Mouse (Mus musculus): ENCODE results near the gene Grasp. TPM values are rescaled to one million over a fixed set of nuclear protein-coding genes. Genes with fewer than 3 reads are reported as not detected.

Grasp gene
- polyA plus RNA-seq, 1 experiment: 0.05 TPM

DNA sequence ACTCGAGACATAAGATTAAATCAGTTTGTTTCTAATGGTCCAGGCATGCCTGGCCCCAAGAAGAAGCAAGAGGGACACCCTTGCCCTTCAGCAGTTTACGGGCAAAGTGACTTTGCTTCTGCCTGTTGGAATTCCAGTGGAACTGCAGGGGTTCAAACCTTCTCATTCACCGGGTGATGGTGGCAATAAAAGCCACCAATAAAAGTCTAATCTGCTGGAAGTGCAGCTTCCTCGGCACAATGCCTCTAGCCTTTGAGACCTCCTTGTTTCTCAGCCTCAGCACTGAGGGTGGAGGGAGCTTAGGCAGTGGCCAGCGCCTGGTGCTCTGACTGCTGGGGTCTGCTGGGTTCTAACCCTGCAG is 42.9 kb upstream of the Grasp start:
- Histone ChIP-seq H3K36me3 (ENCODE audit: control insufficient read depth) (no peaks in the 10 kb centered on the region), H3K9me3 (ENCODE audit: control insufficient read depth, low read length) (peaks cover 2% of the 10 kb centered on the region; the same call in 1 of the 2 replicates), H3K27me3 (ENCODE audit: control insufficient read depth) (peaks cover 34% of the 10 kb centered on the region), H3K4me3 (replicated peaks) (no peak overlapping the region), H3K4me1 (ENCODE audit: control insufficient read depth) (peaks cover 13% of the 10 kb centered on the region)
- no peak for TF ChIP-seq GATA1 (IDR thresholded peaks at IDR 0.05; ENCODE audit: low read length)
- TF ChIP-seq TAL1 (IDR thresholded peaks at IDR 0.05; ENCODE audit: low read length): no peak

GRCm38 (mm10) chr15:101181500-101181899 is 42.5 kb upstream of the Grasp start:
- H3K4me1 ChIP-seq (ENCODE audit: control insufficient read depth): peaks cover 10% of the 10 kb centered on the region
- H3K9me3 ChIP-seq (ENCODE audit: control insufficient read depth, low read length): peaks cover 2% of the 10 kb centered on the region; the same call in 1 of the 2 replicates
- H3K27me3 ChIP-seq (ENCODE audit: control insufficient read depth): peaks cover 31% of the 10 kb centered on the region
- no peak for TF ChIP-seq GATA1 (IDR thresholded peaks at IDR 0.05; ENCODE audit: low read length)
- no peak for TF ChIP-seq TAL1 (IDR thresholded peaks at IDR 0.05; ENCODE audit: low read length)
- H3K4me3 ChIP-seq (replicated peaks): no peak overlapping the region
- no peaks in the 10 kb centered on the region for H3K36me3 ChIP-seq (ENCODE audit: control insufficient read depth)

DNA sequence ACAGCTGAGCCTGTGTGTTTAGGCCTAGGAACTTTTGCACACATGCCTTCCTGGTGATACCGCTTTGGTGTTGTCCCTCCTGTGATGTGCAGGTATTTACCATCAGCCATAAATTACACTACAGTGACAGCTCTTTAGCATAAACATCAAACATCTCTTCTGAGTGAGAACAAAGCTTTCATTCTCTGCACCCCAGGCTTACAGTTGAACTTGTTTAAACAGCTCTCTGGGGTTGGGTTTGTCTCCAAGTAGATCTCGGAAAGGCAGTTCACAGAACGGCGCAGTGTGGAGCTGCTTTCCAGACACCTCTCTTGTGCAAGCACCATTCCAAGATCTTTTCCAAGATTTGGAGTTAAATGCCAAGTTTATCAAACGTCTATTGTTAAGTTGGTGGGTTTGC is 41.3 kb upstream of the Grasp start:
- peaks cover 2% of the 10 kb centered on the region; the same call in 1 of the 2 replicates for H3K9me3 ChIP-seq (ENCODE audit: control insufficient read depth, low read length)
- no peak overlapping the region for H3K4me3 ChIP-seq (replicated peaks)
- TF ChIP-seq GATA1 (IDR thresholded peaks at IDR 0.05; ENCODE audit: low read length) (no peak), TAL1 (IDR thresholded peaks at IDR 0.05; ENCODE audit: low read length) (no peak)
- H3K27me3 ChIP-seq (ENCODE audit: control insufficient read depth): peaks cover 21% of the 10 kb centered on the region
- no peaks in the 10 kb centered on the region for H3K36me3 ChIP-seq (ENCODE audit: control insufficient read depth)
- no peaks in the 10 kb centered on the region; the same call in 1 of the 2 replicates for H3K4me1 ChIP-seq (ENCODE audit: control insufficient read depth)

- no peak for TF ChIP-seq GATA1 (IDR thresholded peaks at IDR 0.05; ENCODE audit: low read length)
- no peak for TF ChIP-seq TAL1 (IDR thresholded peaks at IDR 0.05; ENCODE audit: low read length)
- H3K4me1 ChIP-seq (ENCODE audit: control insufficient read depth): no peaks in the 10 kb centered on the region
- H3K27me3 ChIP-seq (ENCODE audit: control insufficient read depth): peaks cover 13% of the 10 kb centered on the region
- H3K36me3 ChIP-seq (ENCODE audit: control insufficient read depth): no peaks in the 10 kb centered on the region
- H3K4me3 ChIP-seq (replicated peaks): no peak overlapping the region
- peaks cover 2% of the 10 kb centered on the region; the same call in 1 of the 2 replicates for H3K9me3 ChIP-seq (ENCODE audit: control insufficient read depth, low read length)
Measured at GRCm38 (mm10) chr15:101184300-101184699, 39.7 kb upstream of the Grasp start.

DNA sequence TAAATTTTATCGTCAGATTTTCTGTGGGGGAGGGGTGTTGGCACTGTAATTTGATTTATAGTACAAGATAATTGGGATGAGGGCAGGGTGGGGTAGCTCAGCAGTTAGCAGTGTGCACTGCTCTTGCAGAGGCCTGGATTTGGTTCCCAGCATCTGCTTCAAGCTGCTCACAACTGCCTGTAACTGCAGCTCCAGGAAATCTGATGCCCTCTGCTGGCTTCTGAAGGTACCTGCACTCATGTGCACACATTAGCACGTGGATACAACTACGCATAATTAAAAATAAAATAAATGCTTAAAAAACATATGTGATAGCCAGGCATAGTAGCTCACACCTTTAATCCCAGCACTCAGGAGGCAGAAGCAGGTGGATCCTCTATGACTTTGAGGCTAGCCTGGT is 38.4 kb upstream of the Grasp start:
- peaks cover 6% of the 10 kb centered on the region for H3K27me3 ChIP-seq (ENCODE audit: control insufficient read depth)
- no peak overlapping the region for H3K4me3 ChIP-seq (replicated peaks)
- peaks cover 2% of the 10 kb centered on the region; the same call in 1 of the 2 replicates for H3K9me3 ChIP-seq (ENCODE audit: control insufficient read depth, low read length)
- peaks cover 2% of the 10 kb centered on the region; the same call in 1 of the 2 replicates for H3K4me1 ChIP-seq (ENCODE audit: control insufficient read depth)
- TF ChIP-seq GATA1 (IDR thresholded peaks at IDR 0.05; ENCODE audit: low read length) (no peak), TAL1 (IDR thresholded peaks at IDR 0.05; ENCODE audit: low read length) (no peak)
- no peaks in the 10 kb centered on the region for H3K36me3 ChIP-seq (ENCODE audit: control insufficient read depth)

DNA sequence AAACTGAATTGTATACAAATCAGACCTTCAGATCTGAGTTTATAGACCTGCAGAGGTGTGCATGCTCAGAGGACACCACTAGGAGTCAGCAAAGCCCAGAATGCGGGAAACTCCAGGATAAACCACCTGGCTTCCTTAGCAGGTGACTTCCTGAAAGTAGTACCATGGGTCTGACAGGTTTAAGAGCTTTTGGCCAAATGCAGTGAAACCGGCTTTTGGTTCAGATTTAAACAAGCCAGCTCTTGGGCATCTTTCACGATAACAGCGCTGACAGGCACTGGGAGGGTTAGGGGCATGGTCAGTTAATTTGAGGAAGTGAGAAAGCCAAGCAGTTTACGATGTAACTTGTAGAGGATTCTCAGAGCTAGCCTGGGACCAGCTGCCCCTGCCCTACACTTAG is 36.1 kb upstream of the Grasp start:
- Histone ChIP-seq H3K4me1 (ENCODE audit: control insufficient read depth) (peaks cover 12% of the 10 kb centered on the region), H3K9me3 (ENCODE audit: control insufficient read depth, low read length) (peaks cover 2% of the 10 kb centered on the region; the same call in 1 of the 2 replicates)

GRCm38 (mm10) chr15:101189981-101190761 is 33.8 kb upstream of the Grasp start:
- no peaks in the 10 kb centered on the region for H3K27me3 ChIP-seq (ENCODE audit: control insufficient read depth)
- H3K9me3 ChIP-seq (ENCODE audit: control insufficient read depth, low read length): peaks cover 2% of the 10 kb centered on the region; the same call in 1 of the 2 replicates
- TF ChIP-seq GATA1 (IDR thresholded peaks at IDR 0.05; ENCODE audit: low read length) (no peak), TAL1 (IDR thresholded peaks at IDR 0.05; ENCODE audit: low read length) (no peak)
- no peak overlapping the region for H3K4me3 ChIP-seq (replicated peaks)
- H3K36me3 ChIP-seq (ENCODE audit: control insufficient read depth): peaks cover 2% of the 10 kb centered on the region; the same call in 1 of the 2 replicates
- peaks cover 12% of the 10 kb centered on the region for H3K4me1 ChIP-seq (ENCODE audit: control insufficient read depth)

More for the DNA sequence above, 36.1 kb upstream of the Grasp start:
- Histone ChIP-seq H3K4me3 (replicated peaks) (no peak overlapping the region), H3K36me3 (ENCODE audit: control insufficient read depth) (no peaks in the 10 kb centered on the region), H3K27me3 (ENCODE audit: control insufficient read depth) (no peaks in the 10 kb centered on the region)
- TF ChIP-seq GATA1 (IDR thresholded peaks at IDR 0.05; ENCODE audit: low read length) (no peak), TAL1 (IDR thresholded peaks at IDR 0.05; ENCODE audit: low read length) (no peak)

DNA sequence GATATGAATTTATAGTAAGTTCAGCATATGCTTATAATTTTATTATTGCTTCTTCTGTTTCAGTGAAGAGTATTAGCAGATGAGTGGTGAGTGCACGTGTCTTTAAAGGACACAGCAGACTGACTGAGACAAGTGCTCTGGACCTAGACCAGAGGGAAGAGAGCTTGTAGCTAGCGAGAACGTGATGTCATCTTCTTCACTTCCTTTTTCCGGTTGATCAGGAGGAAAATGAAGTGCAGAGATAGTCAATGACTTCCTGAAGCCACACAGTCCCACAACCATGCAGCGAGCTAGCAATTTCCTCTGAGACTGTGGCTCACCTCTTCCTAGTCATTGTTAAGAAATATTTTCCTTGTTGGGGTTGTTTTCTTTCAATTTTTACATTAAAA is 33.2 kb upstream of the Grasp start:
- no peak overlapping the region for H3K4me3 ChIP-seq (replicated peaks)
- H3K4me1 ChIP-seq (ENCODE audit: control insufficient read depth): peaks cover 12% of the 10 kb centered on the region
- no peak for TF ChIP-seq TAL1 (IDR thresholded peaks at IDR 0.05; ENCODE audit: low read length)
- TF ChIP-seq GATA1 (IDR thresholded peaks at IDR 0.05; ENCODE audit: low read length): no peak
- no peaks in the 10 kb centered on the region for H3K9me3 ChIP-seq (ENCODE audit: control insufficient read depth, low read length)
- peaks cover 2% of the 10 kb centered on the region; the same call in 1 of the 2 replicates for H3K36me3 ChIP-seq (ENCODE audit: control insufficient read depth)
- H3K27me3 ChIP-seq (ENCODE audit: control insufficient read depth): no peaks in the 10 kb centered on the region

DNA sequence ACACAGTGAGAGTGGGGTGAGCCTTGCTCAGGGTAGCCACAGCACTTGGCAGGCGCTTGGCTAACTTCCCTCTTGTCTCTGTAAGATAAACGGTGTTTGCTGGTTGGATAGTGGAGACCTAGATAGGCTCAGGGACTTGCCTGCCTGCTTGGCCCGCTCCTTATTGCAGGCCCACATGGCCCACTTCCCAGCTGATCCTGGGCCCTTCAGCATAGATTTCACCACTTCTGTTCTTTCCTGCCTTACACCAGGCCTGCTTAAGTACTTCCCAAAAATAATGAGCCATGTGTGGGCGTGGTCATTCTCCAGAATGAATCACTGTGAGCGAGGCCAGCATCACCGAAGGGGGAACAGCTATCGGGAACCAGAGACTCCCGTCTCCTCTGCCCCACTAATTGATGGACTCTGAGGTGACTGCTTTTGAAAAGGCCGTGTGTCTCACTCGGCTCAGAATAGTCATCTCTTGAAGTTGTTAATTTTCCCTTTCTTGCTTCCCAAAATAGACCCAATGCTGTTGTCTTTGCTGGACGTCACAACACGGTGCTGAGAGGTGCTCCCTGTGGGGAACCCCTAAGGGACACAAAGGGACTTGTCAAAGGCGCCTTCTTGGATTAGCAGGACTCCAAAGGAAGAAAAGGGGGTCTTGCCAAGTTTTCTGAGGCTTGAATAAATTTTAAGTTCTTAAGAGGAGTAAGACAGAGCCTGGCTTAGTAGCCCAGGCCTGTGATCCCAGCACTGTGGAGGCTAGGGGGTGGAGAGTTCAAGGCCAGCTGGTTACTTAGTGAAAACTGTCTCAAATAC is 32.3 kb upstream of the Grasp start:
- Histone ChIP-seq H3K9me3 (ENCODE audit: control insufficient read depth, low read length) (peaks cover 2% of the 10 kb centered on the region; the same call in 1 of the 2 replicates), H3K4me1 (ENCODE audit: control insufficient read depth) (peaks cover 12% of the 10 kb centered on the region), H3K4me3 (replicated peaks) (no peak overlapping the region), H3K36me3 (ENCODE audit: control insufficient read depth) (peaks cover 8% of the 10 kb centered on the region), H3K27me3 (ENCODE audit: control insufficient read depth) (no peaks in the 10 kb centered on the region)
- TF ChIP-seq GATA1 (IDR thresholded peaks at IDR 0.05; ENCODE audit: low read length) (no peak), TAL1 (IDR thresholded peaks at IDR 0.05; ENCODE audit: low read length) (no peak)

All from erythroblast, embryonic 14.5 days (primary cell).